Mouse (Mus musculus) lung, embryonic 14.5 days (tissue): ENCODE measurements around the gene Padi3. TPM values are rescaled to one million over a fixed set of nuclear protein-coding genes. Genes with fewer than 3 reads are reported as not detected.

Experiments used
- ATAC-seq: fragments of 200-750 bp; cut with Nextera tagmentation; 2 replicates; pipeline ENCODE4 v1.8.0; 2017; ENCODE audit warnings: mild to moderate bottlenecking, moderate TSS enrichment, moderate library complexity; ENCODE audit not compliant: insufficient read depth
- DNase-seq: peaks from one replicate; pipeline ENCODE4 v3.0.0-alpha.2; 2015
- H3K27ac ChIP-seq: fragments of 300-500 bp; sonication (generic); 2 replicates; pipeline ENCODE4 v1.5.1; 2014; ENCODE audit warnings: low read depth, mild to moderate bottlenecking, moderate library complexity
- H3K27me3 ChIP-seq: fragments of 300-500 bp; sonication (generic); 2 replicates; pipeline ENCODE4 v1.6.1; 2014; ENCODE audit warnings: low read length, control low read depth; ENCODE audit not compliant: insufficient read depth
- H3K36me3 ChIP-seq: fragments of 300-500 bp; sonication (generic); 2 replicates; pipeline ENCODE4 v1.6.1; 2014; ENCODE audit warnings: control low read depth; ENCODE audit not compliant: insufficient read depth
- H3K4me1 ChIP-seq: fragments of 300-500 bp; sonication (generic); 2 replicates; pipeline ENCODE4 v1.6.1; 2014; ENCODE audit warnings: antibody characterized with exemption, control low read depth; ENCODE audit not compliant: insufficient read depth
- H3K4me2 ChIP-seq: fragments of 300-500 bp; sonication (generic); 2 replicates; pipeline ENCODE4 v1.6.1; 2014; ENCODE audit warnings: mild to moderate bottlenecking
- H3K4me3 ChIP-seq: fragments of 300-500 bp; sonication (generic); 2 replicates; pipeline ENCODE4 v1.5.1; 2014; ENCODE audit warnings: low read depth, low read length
- H3K9ac ChIP-seq: fragments of 300-500 bp; sonication (generic); 2 replicates; pipeline ENCODE4 v1.6.1; 2014
- H3K9me3 ChIP-seq: fragments of 300-500 bp; sonication (generic); 2 replicates; pipeline ENCODE4 v1.6.1; 2016; ENCODE audit warnings: low read depth, low read length, control low read depth
- CTCF ChIP-seq: IDR thresholded peaks from 2 replicates; pipeline ENCODE4 v1.5.1; 2016; ENCODE audit warnings: antibody characterized with exemption, low read depth
- WGBS: fragments of 180-500 bp; shearing (Covaris S2); extraction: QIAGEN DNeasy Blood & Tissue Kit; methylation state at CpG from one replicate; pipeline ENCODE4 v1.1.7; 2014; 5-methylcytosine and 5-hydroxymethylcytosine counted together
- polyA plus RNA-seq: library from polyadenylated mRNA; unstranded; fragments of >200 nt; fragmentation: Nextera tagmentation; extraction: Ambion mirVana; gene quantifications from 2 replicates; pipeline ENCODE4 v1.2.1, GENCODE M21; 2014

The Padi3 gene
- polyA plus RNA-seq, result 0.12 and 0.14 TPM in 2 replicates

DNA sequence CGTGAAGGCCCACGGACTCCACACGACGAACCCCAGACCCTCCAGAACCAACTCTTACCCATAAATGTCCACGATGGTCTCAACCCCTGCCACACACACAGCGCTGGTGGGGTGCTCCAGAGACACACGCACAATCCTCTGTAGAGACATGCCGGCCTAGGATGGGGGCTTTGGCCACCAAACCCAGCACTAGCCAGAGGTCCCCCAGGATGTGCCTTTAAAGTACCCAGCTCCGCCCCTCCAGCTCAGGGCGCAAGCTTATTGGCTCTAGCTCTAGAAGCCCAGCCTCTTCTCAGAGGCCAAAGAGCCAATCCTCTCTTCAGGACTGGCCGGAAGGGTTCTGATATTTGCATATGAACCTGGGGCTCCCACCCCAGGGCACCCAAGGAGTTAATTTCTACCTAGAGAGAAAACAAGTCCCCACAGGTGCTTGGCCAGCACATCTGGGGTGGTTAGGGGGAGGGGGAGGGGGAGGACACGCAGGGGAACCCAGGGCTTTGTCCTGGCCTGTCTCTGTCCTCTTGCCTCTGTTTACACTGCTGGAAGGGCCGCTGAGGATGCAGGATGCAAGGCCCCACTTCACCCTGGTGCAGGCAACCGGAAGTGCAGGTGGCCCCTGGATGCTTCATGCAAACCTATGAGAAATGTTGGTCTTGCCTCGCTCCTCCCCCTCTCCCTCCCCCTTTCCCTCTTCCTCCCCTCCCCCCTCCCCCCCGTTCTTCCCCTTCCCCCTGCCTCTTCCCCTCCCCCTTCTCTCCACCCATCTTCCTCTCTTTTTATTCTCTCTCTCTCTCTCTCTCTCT lies at the start of gene Padi3:
Gene Padi3, minus strand, starts transcription at position 191 of the 803 bp plus-strand sequence.
- 66% methylated on average over 16 of the region's 16 CpGs for WGBS
- Histone ChIP-seq H3K4me2 (no peak within 1 kb of the TSS), H3K9ac (no peak within 1 kb of the TSS), H3K4me1 (no peaks in the 10 kb centered on the region; the same call in 1 of the 2 replicates), H3K36me3 (no peaks in the 10 kb centered on the region), H3K4me3 (no peak within 1 kb of the TSS), H3K27ac (no peak within 1 kb of the TSS), H3K27me3 (no peaks in the 10 kb centered on the region), H3K9me3 (no peaks in the 10 kb centered on the region)
- ATAC-seq, result no peak
- TF ChIP-seq CTCF, result no peak
- DNase-seq, result no peak

DNA sequence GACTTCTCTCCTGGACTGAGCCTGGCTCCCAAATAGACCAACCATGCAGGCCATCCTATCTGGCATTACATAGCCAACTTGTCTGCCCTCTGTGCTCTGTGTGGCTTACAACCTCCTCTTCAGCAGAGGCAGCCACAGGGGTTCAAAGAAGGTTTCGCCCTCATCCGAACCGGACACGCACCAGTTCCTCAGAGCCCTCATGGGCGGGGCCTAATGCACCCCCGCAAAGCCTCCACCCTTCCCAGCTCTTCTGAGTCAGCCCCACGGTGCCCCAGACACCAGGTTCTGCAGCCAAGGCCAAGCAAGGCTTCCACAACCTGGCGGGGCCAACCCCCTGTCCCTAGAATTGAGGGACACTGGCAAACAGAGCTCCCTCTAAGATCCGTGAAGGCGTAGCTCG lies 48.8 kb upstream of the Padi3 start:
- no peak overlapping the region for H3K27ac ChIP-seq
- DNase-seq (no peak), ATAC-seq (no peak)
- H3K36me3 ChIP-seq, result no peaks in the 10 kb centered on the region
- H3K4me3 ChIP-seq, result no peak overlapping the region
- no peak for TF ChIP-seq CTCF
- H3K4me1 ChIP-seq, result no peaks in the 10 kb centered on the region; the same call in 1 of the 2 replicates
- no peak overlapping the region for H3K4me2 ChIP-seq
- H3K9me3 ChIP-seq, result no peaks in the 10 kb centered on the region
- WGBS, result 77% methylated on average over 11 of the region's 11 CpGs
- H3K27me3 ChIP-seq, result no peaks in the 10 kb centered on the region
- no peak overlapping the region for H3K9ac ChIP-seq

DNA sequence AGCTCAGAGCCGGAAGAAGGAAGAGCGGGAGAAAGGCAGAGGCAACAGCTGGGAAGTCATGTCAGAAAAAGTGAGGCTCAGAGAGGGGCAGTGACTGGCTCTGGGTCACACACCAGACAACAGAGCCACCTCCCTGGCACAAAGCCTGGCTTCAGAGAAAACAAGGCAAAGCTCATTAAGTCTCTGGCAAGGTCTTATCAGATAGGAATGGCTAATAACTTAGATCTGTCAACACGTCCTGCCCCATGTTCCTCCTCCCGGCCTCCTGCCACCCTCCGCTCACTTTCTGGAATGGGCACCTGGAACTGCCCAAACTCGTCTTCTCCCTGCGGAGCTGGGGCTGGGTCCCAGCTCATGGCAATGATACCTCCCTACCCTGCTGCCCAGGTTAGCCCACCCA lies 47.4 kb upstream of the Padi3 start:
- Histone ChIP-seq H3K36me3 (no peaks in the 10 kb centered on the region), H3K4me3 (no peak overlapping the region), H3K9me3 (no peaks in the 10 kb centered on the region), H3K27ac (no peak overlapping the region), H3K4me2 (no peak overlapping the region), H3K27me3 (no peaks in the 10 kb centered on the region), H3K9ac (no peak overlapping the region), H3K4me1 (no peaks in the 10 kb centered on the region; the same call in 1 of the 2 replicates)
- no peak for TF ChIP-seq CTCF
- WGBS, result 58% methylated on average over 7 of the region's 7 CpGs
- ATAC-seq (no peak), DNase-seq (no peak)

DNA sequence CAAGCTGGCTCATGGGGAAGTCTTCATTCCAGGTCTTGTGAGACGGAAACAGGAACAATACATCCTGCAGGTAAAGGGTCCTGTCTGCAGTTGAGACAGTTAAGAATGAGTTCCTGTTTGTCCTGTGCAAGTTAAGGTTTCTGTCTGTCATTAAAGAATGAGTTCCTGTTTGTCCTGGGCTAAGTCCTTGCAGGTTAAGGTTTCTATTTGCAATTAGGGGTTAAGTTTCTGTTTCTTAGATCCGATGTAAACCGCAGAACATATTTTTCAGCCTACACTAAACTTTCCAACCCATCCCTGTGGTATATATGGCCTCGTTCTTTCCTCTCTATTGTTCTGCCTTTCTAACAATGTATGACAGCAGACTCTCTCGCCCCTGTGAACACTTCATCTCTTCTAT lies 46.6 kb upstream of the Padi3 start:
- H3K4me1 ChIP-seq, result no peaks in the 10 kb centered on the region; the same call in 1 of the 2 replicates
- no peak overlapping the region for H3K9ac ChIP-seq
- DNase-seq (no peak), ATAC-seq (no peak)
- TF ChIP-seq CTCF, result no peak
- no peaks in the 10 kb centered on the region for H3K9me3 ChIP-seq
- no peaks in the 10 kb centered on the region for H3K36me3 ChIP-seq
- H3K4me3 ChIP-seq, result no peak overlapping the region
- H3K4me2 ChIP-seq, result no peak overlapping the region
- H3K27ac ChIP-seq, result no peak overlapping the region
- WGBS, result 72% methylated on average over 5 of the region's 5 CpGs
- no peaks in the 10 kb centered on the region for H3K27me3 ChIP-seq

DNA sequence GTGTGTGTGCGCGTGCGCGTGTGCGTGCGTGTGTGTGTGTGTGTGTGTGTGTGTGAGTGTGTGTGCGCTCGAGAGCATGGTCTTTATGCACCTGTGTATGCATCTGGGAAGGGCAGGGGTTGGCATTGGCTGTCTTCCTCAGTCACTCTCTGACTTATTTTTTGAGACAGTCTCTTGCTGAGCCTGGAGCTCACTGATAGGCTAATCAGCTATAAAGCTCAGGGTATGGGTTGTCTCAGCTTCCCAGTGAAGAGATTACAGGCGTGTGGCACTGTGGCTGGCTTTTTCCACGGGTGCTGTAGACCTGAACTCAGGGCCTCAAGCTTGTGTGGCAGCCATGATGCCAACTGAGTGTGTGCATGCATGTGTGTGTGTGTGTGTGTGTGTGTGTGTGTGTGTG lies 44.7 kb upstream of the Padi3 start:
- H3K9ac ChIP-seq, result no peak overlapping the region
- no peak overlapping the region for H3K27ac ChIP-seq
- peak; percentile 49; the same call in 1 of the 2 replicates for ATAC-seq
- H3K9me3 ChIP-seq, result no peaks in the 10 kb centered on the region
- no peaks in the 10 kb centered on the region for H3K4me1 ChIP-seq
- no peaks in the 10 kb centered on the region for H3K36me3 ChIP-seq
- no peak overlapping the region for H3K4me2 ChIP-seq
- TF ChIP-seq CTCF, result no peak
- no peak overlapping the region for H3K4me3 ChIP-seq
- H3K27me3 ChIP-seq, result no peaks in the 10 kb centered on the region
- no peak for DNase-seq
- WGBS, result 91% methylated on average over 10 of the region's 10 CpGs

DNA sequence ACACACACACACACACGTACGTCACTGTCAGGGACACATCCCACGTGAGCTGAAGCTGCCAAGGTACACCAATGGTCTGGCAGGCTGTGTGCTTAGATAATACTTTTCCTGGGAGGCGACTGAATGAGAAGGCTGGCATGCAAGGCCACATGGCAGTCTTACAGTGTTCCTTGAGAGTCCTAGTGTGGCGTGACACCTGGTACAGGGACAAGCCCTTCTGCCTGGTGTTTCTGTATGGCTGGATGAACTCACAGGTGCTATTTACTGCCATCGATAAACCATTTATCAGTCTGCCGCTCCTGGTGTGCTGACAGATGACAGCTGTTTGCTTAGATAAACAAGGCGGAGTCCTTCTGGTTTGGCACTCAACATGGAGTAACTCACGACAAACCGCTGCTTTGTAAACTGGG lies 44.0 kb upstream of the Padi3 start:
- ATAC-seq, result peak; percentile 56
- Histone ChIP-seq H3K9ac (no peak overlapping the region), H3K4me2 (no peak overlapping the region), H3K27me3 (no peaks in the 10 kb centered on the region), H3K4me3 (no peak overlapping the region), H3K27ac (peak overlapping the region; percentile 30; the same call in 1 of the 2 replicates), H3K36me3 (no peaks in the 10 kb centered on the region), H3K9me3 (no peaks in the 10 kb centered on the region), H3K4me1 (no peaks in the 10 kb centered on the region)
- no peak for DNase-seq
- 37% methylated on average over 10 of the region's 10 CpGs for WGBS
- TF ChIP-seq CTCF, result no peak

DNA sequence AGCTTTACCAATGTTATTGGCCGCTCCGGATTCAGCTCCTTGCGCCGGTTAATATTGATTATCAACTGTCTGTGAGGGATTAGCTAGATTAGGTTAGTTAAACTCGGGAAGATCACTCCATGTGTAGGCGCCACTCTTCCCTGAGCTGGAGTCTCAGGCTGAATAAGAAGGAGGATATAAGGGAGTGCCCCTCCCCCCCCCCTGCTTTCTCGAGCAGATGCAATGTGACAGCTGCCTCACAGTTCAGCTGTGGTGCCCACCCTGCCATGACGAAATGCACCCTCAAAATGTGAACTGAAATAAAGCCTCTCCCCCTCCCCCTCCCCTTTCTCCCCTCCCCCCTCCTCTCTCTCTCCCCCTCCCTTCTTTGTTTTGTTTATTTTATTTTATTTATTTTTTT lies 43.2 kb upstream of the Padi3 start:
- TF ChIP-seq CTCF, result no peak
- no peak overlapping the region for H3K27ac ChIP-seq
- 36% methylated on average over 8 of the region's 8 CpGs for WGBS
- H3K4me3 ChIP-seq, result no peak overlapping the region
- H3K4me1 ChIP-seq, result no peaks in the 10 kb centered on the region
- no peaks in the 10 kb centered on the region for H3K9me3 ChIP-seq
- H3K9ac ChIP-seq, result no peak overlapping the region
- H3K36me3 ChIP-seq, result no peaks in the 10 kb centered on the region
- H3K4me2 ChIP-seq, result no peak overlapping the region
- ATAC-seq, result no peak
- DNase-seq, result no peak
- no peaks in the 10 kb centered on the region for H3K27me3 ChIP-seq
